Mouse (Mus musculus) G1E-ER4 (cell line): ENCODE measurements around the gene Padi1. TPM values are rescaled to one million over a fixed set of nuclear protein-coding genes. Genes with fewer than 3 reads are reported as not detected.

Experiments used
- GATA1 ChIP-seq: IDR thresholded peaks from one replicate; pipeline ENCODE4 v1.8.0; 2012; ENCODE audit warnings: low read length, inconsistent platforms
- polyA plus RNA-seq: library from polyadenylated mRNA; stranded (reverse); fragments of >175 nt; gene quantifications from 2 replicates; pipeline ENCODE4 v1.2.3, GENCODE M21; 2012

The Padi1 gene
- polyA plus RNA-seq, 1 experiment, result 0.05 TPM

- no peak for TF ChIP-seq GATA1
Observed at GRCm38 (mm10) chr4:140813358-140814185, 32.0 kb downstream of the Padi1 start.

- TF ChIP-seq GATA1, result no peak
Observed at GRCm38 (mm10) chr4:140812609-140813008, 33.0 kb downstream of the Padi1 start.

- TF ChIP-seq GATA1, result no peak
Observed at GRCm38 (mm10) chr4:140812191-140812590, 33.4 kb downstream of the Padi1 start.

- no peak for TF ChIP-seq GATA1
Observed at GRCm38 (mm10) chr4:140810458-140811260, 34.9 kb downstream of the Padi1 start, which contains the start of gene Padi3. TSS of gene Padi3 (minus strand) at chr4:140810648.

GRCm38 (mm10) chr4:140809118-140809517 is 36.5 kb downstream of the Padi1 start:
- no peak for TF ChIP-seq GATA1

GRCm38 (mm10) chr4:140804601-140805000 is 41.0 kb downstream of the Padi1 start:
- TF ChIP-seq GATA1, result no peak

- TF ChIP-seq GATA1, result no peak
Observed at GRCm38 (mm10) chr4:140801364-140801763, 44.2 kb downstream of the Padi1 start.

GRCm38 (mm10) chr4:140796786-140797185 is 48.8 kb downstream of the Padi1 start:
- no peak for TF ChIP-seq GATA1

- TF ChIP-seq GATA1, result no peak
Observed at GRCm38 (mm10) chr4:140794678-140795077, 50.9 kb downstream of the Padi1 start.

- TF ChIP-seq GATA1, result no peak
Observed at GRCm38 (mm10) chr4:140793795-140794194, 51.8 kb downstream of the Padi1 start.

GRCm38 (mm10) chr4:140792584-140792983 is 53.0 kb downstream of the Padi1 start:
- TF ChIP-seq GATA1, result no peak

GRCm38 (mm10) chr4:140791071-140791470 is 54.5 kb downstream of the Padi1 start:
- no peak for TF ChIP-seq GATA1

- TF ChIP-seq GATA1, result no peak
Observed at GRCm38 (mm10) chr4:140789983-140790382, 55.6 kb downstream of the Padi1 start.

GRCm38 (mm10) chr4:140788983-140789382 is 56.6 kb downstream of the Padi1 start:
- TF ChIP-seq GATA1, result no peak

GRCm38 (mm10) chr4:140788264-140788663 is 57.3 kb downstream of the Padi1 start:
- TF ChIP-seq GATA1, result no peak

- TF ChIP-seq GATA1, result no peak
Observed at GRCm38 (mm10) chr4:140787414-140787813, 58.2 kb downstream of the Padi1 start.

- TF ChIP-seq GATA1, result no peak
Observed at GRCm38 (mm10) chr4:140785217-140785616, 60.4 kb downstream of the Padi1 start.
